Mouse (Mus musculus) C2C12 (cell line): ENCODE measurements around the gene Stk39. TPM values are rescaled to one million over a fixed set of nuclear protein-coding genes. Genes with fewer than 3 reads are reported as not detected.

Experiments used
- H3K27me3 ChIP-seq: one replicate; pipeline ENCODE4 v1.6.1; 2011; ENCODE audit not compliant: control insufficient read depth, insufficient read depth, insufficient read length
- H3K36me3 ChIP-seq: one replicate; pipeline ENCODE4 v1.6.1; 2011; ENCODE audit not compliant: control insufficient read depth, insufficient read depth
- H3K4me3 ChIP-seq: one replicate; pipeline ENCODE4 v1.5.1; 2011; ENCODE audit warnings: mild to moderate bottlenecking, control low read depth; ENCODE audit not compliant: poor library complexity, insufficient read depth, severe bottlenecking
- H3K79me2 ChIP-seq: one replicate; pipeline ENCODE4 v1.6.1; 2011; ENCODE audit not compliant: control insufficient read depth, insufficient read depth
- H3K79me3 ChIP-seq: one replicate; pipeline ENCODE4 v1.6.1; 2011; ENCODE audit warnings: low read depth, control low read depth
- H3ac ChIP-seq: one replicate; pipeline ENCODE3; 2011; ENCODE audit warnings: low read depth; ENCODE audit not compliant: control insufficient read depth, insufficient read length
- CEBPB ChIP-seq: IDR thresholded peaks from one replicate; pipeline ENCODE4 v1.6.1; 2011; ENCODE audit warnings: low read depth, mild to moderate bottlenecking, control low read depth, moderate library complexity
- CTCF ChIP-seq: IDR thresholded peaks from one replicate; pipeline ENCODE4 v1.5.1; 2011; ENCODE audit not compliant: control insufficient read depth, insufficient read depth, insufficient read length
- FOSL1 ChIP-seq: IDR thresholded peaks from one replicate; pipeline ENCODE4 v1.8.0; 2011; ENCODE audit warnings: mild to moderate bottlenecking, low read length; ENCODE audit not compliant: poor library complexity, insufficient read depth, severe bottlenecking
- MAX ChIP-seq: IDR thresholded peaks from one replicate; pipeline ENCODE4 v1.6.1; 2011; ENCODE audit warnings: mild to moderate bottlenecking, control low read depth
- MYOD1 ChIP-seq: IDR thresholded peaks from one replicate; pipeline ENCODE4 v1.6.1; 2011; ENCODE audit warnings: low read depth; ENCODE audit not compliant: control insufficient read depth, insufficient read length
- MYOG ChIP-seq: IDR thresholded peaks from one replicate; pipeline ENCODE4 v1.6.1; 2011; ENCODE audit not compliant: control insufficient read depth, insufficient read length; ENCODE audit errors: extremely low read depth
- USF1 ChIP-seq: IDR thresholded peaks from one replicate; pipeline ENCODE4 v1.6.1; 2011; ENCODE audit warnings: low read depth, mild to moderate bottlenecking, control low read depth, moderate library complexity
- polyA plus RNA-seq: library from polyadenylated mRNA; unstranded; fragments of >200 nt; fragmentation: generic; extraction: Trizol; gene quantifications from one replicate; pipeline ENCODE4 v1.2.1, GENCODE M21; 2012; ENCODE audit warnings: missing spikeins

Stk39 gene
- polyA plus RNA-seq, 1 experiment: 11.3 TPM

DNA sequence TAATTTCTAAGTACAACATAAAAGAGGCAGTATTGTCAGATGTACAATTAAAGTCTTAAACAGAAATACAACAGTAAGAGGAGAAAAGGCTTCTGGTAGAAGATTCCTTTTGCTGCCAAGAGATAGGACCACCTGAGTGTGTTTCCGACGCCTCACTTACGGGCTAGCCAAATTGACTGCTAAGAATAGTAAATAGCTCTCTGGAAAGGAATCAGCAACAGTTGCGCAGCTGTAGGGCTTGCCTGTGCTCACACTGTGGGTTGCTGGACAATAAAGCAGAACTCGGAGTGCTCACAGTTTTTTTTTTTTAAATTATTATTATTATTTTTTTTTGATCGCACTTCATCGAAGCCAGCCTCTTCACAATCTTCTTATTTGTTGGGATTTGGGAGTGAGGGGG, 260.6 kb downstream of the Stk39 start:
- H3K79me2 ChIP-seq: no peaks in the 10 kb centered on the region
- no peak overlapping the region for H3K4me3 ChIP-seq
- no peak overlapping the region for H3ac ChIP-seq
- no peaks in the 10 kb centered on the region for H3K79me3 ChIP-seq
- no peak for TF ChIP-seq MYOD1
- no peak for TF ChIP-seq FOSL1
- no peak for TF ChIP-seq CEBPB
- TF ChIP-seq USF1: no peak
- no peaks in the 10 kb centered on the region for H3K36me3 ChIP-seq
- H3K27me3 ChIP-seq: no peaks in the 10 kb centered on the region

DNA sequence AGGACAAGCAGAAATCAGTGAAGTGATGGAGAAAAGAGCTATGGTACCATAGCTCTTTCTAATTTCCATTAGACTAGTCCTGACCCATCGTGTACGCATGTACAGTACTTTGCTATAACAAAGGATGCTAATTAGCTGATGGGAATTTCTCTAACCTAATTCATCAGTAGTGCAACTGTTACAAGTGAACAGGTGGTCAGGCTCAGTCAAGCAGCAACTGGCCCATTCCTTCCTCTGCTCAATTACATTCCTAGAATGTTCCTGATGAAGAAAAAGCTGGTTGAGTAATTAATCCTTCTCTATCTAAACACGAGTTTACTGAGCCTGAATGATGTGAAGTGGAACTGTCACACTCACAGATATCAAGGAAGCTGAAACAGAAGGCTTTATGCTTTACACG, 275.8 kb downstream of the Stk39 start:
- TF ChIP-seq MAX: no peak
- Histone ChIP-seq H3K79me2 (no peaks in the 10 kb centered on the region), H3K79me3 (no peaks in the 10 kb centered on the region), H3K4me3 (no peak overlapping the region), H3ac (no peak overlapping the region), H3K36me3 (no peaks in the 10 kb centered on the region), H3K27me3 (peaks cover 3% of the 10 kb centered on the region)

DNA sequence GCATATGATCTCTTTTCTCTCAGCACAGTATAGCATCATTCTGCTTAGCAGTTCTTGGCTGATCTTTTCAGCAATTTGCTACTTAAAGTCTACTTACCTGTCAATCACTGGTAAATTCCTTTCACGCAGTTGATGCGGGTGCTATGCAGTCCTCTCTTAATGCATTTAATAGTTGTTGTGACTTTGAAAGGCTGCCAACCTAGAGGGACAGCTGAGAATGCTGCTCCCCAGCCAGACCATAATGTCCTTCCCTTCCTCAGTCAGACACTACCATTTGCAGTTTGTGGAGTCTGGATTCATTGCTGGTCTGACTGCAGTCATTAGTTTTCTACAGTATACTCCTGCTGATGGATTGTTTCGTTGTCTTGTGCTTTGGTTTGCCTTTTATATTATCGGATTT, 277.6 kb downstream of the Stk39 start:
- Histone ChIP-seq H3K79me2 (no peaks in the 10 kb centered on the region), H3ac (no peak overlapping the region), H3K79me3 (no peaks in the 10 kb centered on the region), H3K4me3 (no peak overlapping the region), H3K27me3 (peaks cover 3% of the 10 kb centered on the region), H3K36me3 (no peaks in the 10 kb centered on the region)
- TF ChIP-seq CEBPB: no peak
- TF ChIP-seq FOSL1: no peak
- no peak for TF ChIP-seq MAX
- no peak for TF ChIP-seq USF1
- no peak for TF ChIP-seq CTCF
- no peak for TF ChIP-seq MYOG
- TF ChIP-seq MYOD1: no peak

DNA sequence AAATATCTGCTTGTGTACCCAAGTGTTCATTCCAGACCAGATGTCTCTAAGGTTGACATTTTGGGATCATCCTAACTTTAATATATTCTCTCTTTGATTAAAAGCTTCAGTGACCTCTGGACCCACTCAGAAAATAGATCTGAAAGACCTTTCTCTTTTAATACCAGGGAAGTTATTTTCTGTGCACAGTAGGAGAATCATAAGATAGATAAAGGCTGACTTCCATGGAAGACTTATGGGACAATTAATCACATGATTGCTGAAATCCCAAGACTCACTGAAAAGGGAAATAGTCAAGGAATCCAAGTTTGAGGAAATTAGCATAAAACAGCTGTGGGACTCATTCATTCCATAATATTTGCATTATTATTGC, 278.6 kb downstream of the Stk39 start:
- Histone ChIP-seq H3K4me3 (no peak overlapping the region), H3K27me3 (peaks cover 3% of the 10 kb centered on the region), H3K79me3 (no peaks in the 10 kb centered on the region), H3ac (no peak overlapping the region), H3K36me3 (no peaks in the 10 kb centered on the region), H3K79me2 (no peaks in the 10 kb centered on the region)
- TF ChIP-seq MAX (no peak), FOSL1 (no peak), MYOG (no peak), USF1 (no peak)

DNA sequence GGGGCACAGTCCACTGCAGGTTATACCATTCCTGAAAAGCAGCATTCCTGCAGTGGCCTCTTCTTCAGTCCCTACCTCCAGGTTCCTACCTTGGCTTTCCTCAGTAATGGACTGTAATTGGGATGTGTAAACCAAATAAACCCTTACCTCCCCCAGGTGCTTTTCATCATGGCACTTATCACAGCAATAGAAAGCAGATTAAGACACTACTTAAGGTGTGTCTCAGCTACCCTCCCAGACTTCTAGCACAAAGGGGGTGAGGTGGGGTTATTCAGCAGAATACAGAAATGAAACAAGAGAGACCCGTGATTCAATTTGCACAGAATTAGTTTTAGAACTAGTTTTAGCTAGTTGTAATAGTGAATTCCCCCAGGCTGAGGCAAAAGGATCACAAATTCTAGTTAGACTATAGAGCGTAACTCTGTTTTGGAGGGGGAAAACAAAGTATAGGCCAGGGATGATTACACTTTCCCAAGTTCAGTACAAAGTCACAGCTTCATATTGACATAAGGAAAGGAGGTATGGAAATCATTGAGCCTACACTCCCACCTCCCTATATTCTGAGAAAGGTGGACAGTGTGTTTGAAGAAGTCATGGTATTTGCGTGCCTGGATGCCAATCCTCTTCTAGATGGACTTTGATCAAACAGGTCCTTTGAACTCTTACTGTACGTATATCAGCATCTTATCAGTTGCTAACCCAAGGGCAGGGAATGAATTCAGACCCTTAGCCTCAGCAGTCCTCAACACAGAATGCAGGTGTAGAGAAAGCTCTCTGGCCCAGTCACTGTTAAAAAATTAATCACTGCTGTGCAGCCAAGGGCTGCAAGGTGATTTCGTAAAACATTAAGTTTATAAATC, 279.2 kb downstream of the Stk39 start:
- no peak overlapping the region for H3K4me3 ChIP-seq
- no peaks in the 10 kb centered on the region for H3K79me2 ChIP-seq
- no peak for TF ChIP-seq CTCF
- TF ChIP-seq MYOG: no peak
- no peak for TF ChIP-seq CEBPB
- no peak for TF ChIP-seq USF1
- TF ChIP-seq MYOD1: no peak
- no peak for TF ChIP-seq MAX
- TF ChIP-seq FOSL1: no peak

DNA sequence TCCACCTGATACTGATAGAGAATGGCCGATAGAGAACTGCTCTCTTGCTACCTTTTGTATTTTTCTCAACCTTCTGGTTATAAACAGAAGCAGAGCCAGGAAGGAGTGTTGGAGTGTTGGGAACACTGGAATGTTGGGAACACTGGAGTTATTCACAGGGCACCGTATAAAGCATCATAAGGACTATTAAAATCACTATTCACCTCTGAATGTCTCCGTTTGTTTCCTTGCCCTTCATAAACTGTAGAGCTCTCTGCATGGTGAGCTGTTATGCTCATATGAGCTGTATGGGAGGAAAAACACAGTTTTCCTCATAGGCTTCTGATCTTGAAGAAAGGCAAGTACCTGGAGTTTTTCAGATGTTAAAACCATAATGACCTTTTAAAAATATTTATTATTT, 295.6 kb downstream of the Stk39 start:
- H3K4me3 ChIP-seq: no peak overlapping the region
- no peaks in the 10 kb centered on the region for H3K79me3 ChIP-seq
- TF ChIP-seq USF1: no peak
- no peak for TF ChIP-seq CEBPB
- no peak for TF ChIP-seq CTCF
- no peak for TF ChIP-seq MAX
- TF ChIP-seq MYOG: no peak
- TF ChIP-seq FOSL1: no peak
- no peak for TF ChIP-seq MYOD1
- H3K27me3 ChIP-seq: no peaks in the 10 kb centered on the region
- H3ac ChIP-seq: no peak overlapping the region
- no peaks in the 10 kb centered on the region for H3K79me2 ChIP-seq
- H3K36me3 ChIP-seq: no peaks in the 10 kb centered on the region

More for the DNA sequence above, 279.2 kb downstream of the Stk39 start:
- Histone ChIP-seq H3ac (no peak overlapping the region), H3K36me3 (no peaks in the 10 kb centered on the region), H3K79me3 (no peaks in the 10 kb centered on the region), H3K27me3 (peaks cover 3% of the 10 kb centered on the region)
